Mouse (Mus musculus): ENCODE results near the gene Adck1.
"Not testable (repeated sequence)": the region's sequence is repeated elsewhere in the genome, so short reads cannot be mapped to it uniquely, and the experiment has no call there.

The Adck1 gene

GRCm38 (mm10) chr12:88426926-88427325 lies 66.6 kb downstream of the Adck1 start:
- peak; percentile 10 for DNase-seq (ENCODE audit: low read depth)

GRCm38 (mm10) chr12:88428735-88429134 lies 68.4 kb downstream of the Adck1 start:
- no peak for DNase-seq (ENCODE audit: low read depth)

- DNase-seq (ENCODE audit: low read depth), result no peak
These were observed 71.9 kb downstream of the Adck1 start for GRCm38 (mm10) chr12:88432277-88432676.

- no peak for DNase-seq (ENCODE audit: low read depth)
These were observed 72.8 kb downstream of the Adck1 start for GRCm38 (mm10) chr12:88433171-88433570.

GRCm38 (mm10) chr12:88436962-88437750 lies 76.8 kb downstream of the Adck1 start:
- no peak for DNase-seq (ENCODE audit: low read depth)

- peak; percentile 22 for DNase-seq (ENCODE audit: low read depth)
These were observed 81.8 kb downstream of the Adck1 start for GRCm38 (mm10) chr12:88441922-88442809.

GRCm38 (mm10) chr12:88444040-88444439 lies 83.7 kb downstream of the Adck1 start:
- peak; percentile 7 for DNase-seq (ENCODE audit: low read depth)

- DNase-seq (ENCODE audit: low read depth), result no peak
These were observed 85.1 kb downstream of the Adck1 start for GRCm38 (mm10) chr12:88445471-88445870.

- DNase-seq (ENCODE audit: low read depth), result peak; percentile 41
These were observed 90.6 kb downstream of the Adck1 start for GRCm38 (mm10) chr12:88450658-88451563.

GRCm38 (mm10) chr12:88454701-88455410 lies 94.5 kb downstream of the Adck1 start:
- no peak for DNase-seq (ENCODE audit: low read depth)

- no peak for DNase-seq (ENCODE audit: low read depth)
These were observed 96.7 kb downstream of the Adck1 start for GRCm38 (mm10) chr12:88457021-88457420.

GRCm38 (mm10) chr12:88458936-88459335 lies 98.6 kb downstream of the Adck1 start:
- DNase-seq (ENCODE audit: low read depth), result no peak

- no peak for DNase-seq (ENCODE audit: low read depth)
These were observed 99.1 kb downstream of the Adck1 start for GRCm38 (mm10) chr12:88459461-88459860.

GRCm38 (mm10) chr12:88461026-88461425 lies 100.7 kb downstream of the Adck1 start:
- DNase-seq (ENCODE audit: low read depth), result no peak

- no peak for DNase-seq (ENCODE audit: low read depth)
These were observed 103.4 kb downstream of the Adck1 start for GRCm38 (mm10) chr12:88463588-88464290.

- DNase-seq (ENCODE audit: low read depth), result no peak
These were observed 106.4 kb downstream of the Adck1 start for GRCm38 (mm10) chr12:88466801-88467200.

- DNase-seq (ENCODE audit: low read depth), result no peak
These were observed 106.9 kb downstream of the Adck1 start for GRCm38 (mm10) chr12:88467257-88467656.

- no peak for DNase-seq (ENCODE audit: low read depth)
These were observed 107.6 kb downstream of the Adck1 start for GRCm38 (mm10) chr12:88467935-88468465.

- DNase-seq (ENCODE audit: low read depth), result no peak
These were observed 108.3 kb downstream of the Adck1 start for GRCm38 (mm10) chr12:88468691-88469090.

- not testable (repeated sequence) for DNase-seq (ENCODE audit: low read depth)
These were observed 111.5 kb downstream of the Adck1 start for GRCm38 (mm10) chr12:88471884-88472283.
